Mouse (Mus musculus) forebrain, embryonic 12.5 days (tissue): ENCODE data around the gene Jakmip3. TPM values are rescaled to one million over a fixed set of nuclear protein-coding genes. Genes with fewer than 3 reads are reported as not detected.
A peak's percentile ranks its signal among the peaks of the same experiment; 100 is the strongest.

Experiments used
- ATAC-seq: fragments of 200-750 bp; cut with Nextera tagmentation; 2 replicates; pipeline ENCODE4 v1.8.0; 2017; ENCODE audit warnings: moderate TSS enrichment; ENCODE audit not compliant: low FRiP score
- H3K27ac ChIP-seq: fragments of 300-500 bp; sonication (generic); 2 replicates; pipeline ENCODE4 v1.5.1; 2016; ENCODE audit warnings: mild to moderate bottlenecking
- H3K27me3 ChIP-seq: fragments of 300-500 bp; sonication (generic); 2 replicates; pipeline ENCODE4 v1.6.1; 2016; ENCODE audit warnings: mild to moderate bottlenecking
- H3K36me3 ChIP-seq: fragments of 300-500 bp; sonication (generic); replicated peaks from 2 replicates; pipeline ENCODE4 v1.6.1; 2016; ENCODE audit warnings: mild to moderate bottlenecking
- H3K4me1 ChIP-seq: fragments of 300-500 bp; sonication (generic); 2 replicates; pipeline ENCODE4 v1.6.1; 2016
- H3K4me2 ChIP-seq: fragments of 300-500 bp; sonication (generic); 2 replicates; pipeline ENCODE4 v1.6.1; 2016; ENCODE audit warnings: mild to moderate bottlenecking, moderate library complexity
- H3K4me3 ChIP-seq: fragments of 300-500 bp; sonication (generic); replicated peaks from 2 replicates; pipeline ENCODE4 v1.5.1; 2016; ENCODE audit warnings: mild to moderate bottlenecking
- H3K9ac ChIP-seq: fragments of 300-500 bp; sonication (generic); 2 replicates; pipeline ENCODE4 v1.6.1; 2016; ENCODE audit warnings: mild to moderate bottlenecking
- H3K9me3 ChIP-seq: fragments of 300-500 bp; sonication (generic); 2 replicates; pipeline ENCODE4 v1.6.1; 2016
- WGBS: fragments of 180-500 bp; shearing (Covaris S2); methylation state at CpG from one replicate; pipeline ENCODE4 v1.1.7; 2016; 5-methylcytosine and 5-hydroxymethylcytosine counted together
- polyA plus RNA-seq: library from polyadenylated mRNA; unstranded; fragments of >200 nt; fragmentation: Nextera tagmentation; extraction: Ambion mirVana; gene quantifications from 2 replicates; pipeline ENCODE4 v1.2.1, GENCODE M21; 2016

Jakmip3 gene
- polyA plus RNA-seq, 1 experiment from 2014 or later: 0.83 TPM

GRCm38 (mm10) chr7:138957106-138957505 is 16.6 kb downstream of the Jakmip3 start:
- Histone ChIP-seq H3K4me1 (0 out of 2 replicates have a peak, but pooled peaks cover 4% of the 10 kb centered on the region), H3K27ac (no peak overlapping the region), H3K27me3 (no peaks in the 10 kb centered on the region), H3K9me3 (no peaks in the 10 kb centered on the region), H3K9ac (no peak overlapping the region), H3K4me2 (no peak overlapping the region), H3K36me3 (no peaks in the 10 kb centered on the region), H3K4me3 (no peak overlapping the region)
- 76% methylated on average over 6 of the region's 6 CpGs for WGBS
- ATAC-seq: no peak

DNA sequence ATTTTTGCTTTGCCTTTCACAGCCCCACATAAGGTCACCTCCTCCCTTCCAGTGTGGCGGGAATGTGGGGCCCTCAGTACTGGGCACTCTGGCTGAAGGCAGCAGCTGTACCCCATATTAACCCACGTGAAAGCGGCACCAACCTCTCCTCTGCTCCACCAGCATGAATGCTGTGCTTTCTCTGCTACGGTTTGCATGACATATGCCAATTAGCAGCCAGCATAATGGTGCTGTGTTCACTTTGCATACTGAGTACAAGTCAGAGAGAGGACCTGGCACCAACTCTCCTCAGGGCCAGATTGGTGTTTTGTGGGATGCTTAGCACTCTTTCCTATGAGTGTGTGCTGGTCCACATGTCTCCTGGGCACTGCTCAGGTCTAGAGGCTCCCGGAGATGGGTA is 19.2 kb downstream of the Jakmip3 start:
- Histone ChIP-seq H3K9me3 (no peaks in the 10 kb centered on the region), H3K27ac (no peak overlapping the region), H3K4me2 (no peak overlapping the region), H3K4me1 (0 out of 2 replicates have a peak, but pooled peaks cover 4% of the 10 kb centered on the region), H3K36me3 (no peaks in the 10 kb centered on the region), H3K9ac (no peak overlapping the region), H3K27me3 (no peaks in the 10 kb centered on the region), H3K4me3 (no peak overlapping the region)
- ATAC-seq: no peak
- WGBS: 69% methylated on average over 5 of the region's 5 CpGs

DNA sequence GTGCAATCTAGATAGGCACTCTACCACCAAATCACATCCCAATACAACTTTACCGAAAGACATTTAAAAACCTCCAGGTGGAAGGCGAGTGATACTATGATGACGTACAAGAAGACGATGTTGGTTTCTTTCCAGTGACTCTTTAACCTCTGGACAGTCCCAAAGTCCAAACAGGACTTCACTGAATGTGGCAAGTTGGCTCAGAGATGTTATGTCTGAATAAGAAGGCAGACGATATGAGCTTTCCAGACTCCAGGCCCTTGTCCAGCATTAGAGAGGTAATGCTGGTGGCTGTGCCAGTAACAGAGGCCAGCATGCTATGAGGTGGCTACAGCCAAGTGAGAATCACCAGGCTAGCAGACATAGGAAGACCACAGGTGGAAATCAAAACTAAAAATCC is 23.2 kb downstream of the Jakmip3 start:
- no peak for ATAC-seq
- Histone ChIP-seq H3K4me1 (0 out of 2 replicates have a peak, but pooled peaks cover 8% of the 10 kb centered on the region), H3K9ac (no peak overlapping the region), H3K4me2 (no peak overlapping the region), H3K9me3 (no peaks in the 10 kb centered on the region), H3K27ac (no peak overlapping the region), H3K36me3 (no peaks in the 10 kb centered on the region), H3K4me3 (no peak overlapping the region), H3K27me3 (no peaks in the 10 kb centered on the region)
- 91% methylated on average over 5 of the region's 5 CpGs for WGBS

DNA sequence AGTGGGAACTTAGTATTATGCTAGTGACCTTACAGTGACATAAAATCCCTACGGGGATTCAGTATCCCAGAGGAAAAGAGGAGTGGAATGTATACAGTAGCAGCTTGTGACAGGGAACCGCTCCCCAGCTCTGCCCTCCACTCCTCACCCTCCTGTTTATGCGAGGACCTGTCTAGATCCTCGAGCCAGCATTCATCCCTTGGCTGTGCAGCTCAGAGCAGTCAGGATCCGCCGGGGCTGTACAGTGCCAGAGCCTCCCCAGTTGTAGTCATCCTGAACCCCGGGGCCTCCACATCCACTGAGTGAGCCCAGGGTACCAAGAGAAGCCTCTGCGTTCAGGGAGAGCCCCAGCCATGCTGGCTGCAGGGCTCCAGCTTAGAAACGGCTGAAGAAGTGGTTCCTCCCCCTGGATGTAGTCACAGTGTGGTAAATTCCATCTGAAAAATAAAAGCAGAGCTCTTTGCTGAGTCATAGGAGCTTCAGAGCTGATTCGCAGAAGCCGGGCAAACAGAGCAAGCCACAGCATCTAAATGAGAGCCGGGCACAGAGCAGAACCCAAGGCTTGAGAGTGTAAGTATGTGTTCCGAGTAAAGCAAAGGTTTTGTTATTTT is 27.6 kb downstream of the Jakmip3 start:
- 75% methylated on average over 13 of the region's 13 CpGs for WGBS
- Histone ChIP-seq H3K4me2 (no peak overlapping the region), H3K27ac (no peak overlapping the region), H3K9me3 (no peaks in the 10 kb centered on the region), H3K36me3 (no peaks in the 10 kb centered on the region), H3K4me1 (0 out of 2 replicates have a peak, but pooled peaks cover 4% of the 10 kb centered on the region), H3K4me3 (no peak overlapping the region), H3K9ac (no peak overlapping the region), H3K27me3 (no peaks in the 10 kb centered on the region)
- ATAC-seq: no peak

GRCm38 (mm10) chr7:138977510-138977909 is 37.0 kb downstream of the Jakmip3 start:
- Histone ChIP-seq H3K27me3 (no peaks in the 10 kb centered on the region), H3K27ac (no peak overlapping the region), H3K4me3 (no peak overlapping the region), H3K4me1 (no peaks in the 10 kb centered on the region), H3K4me2 (no peak overlapping the region), H3K9me3 (no peaks in the 10 kb centered on the region), H3K9ac (no peak overlapping the region), H3K36me3 (no peaks in the 10 kb centered on the region)
- 92% methylated on average over 7 of the region's 7 CpGs for WGBS
- no peak for ATAC-seq

DNA sequence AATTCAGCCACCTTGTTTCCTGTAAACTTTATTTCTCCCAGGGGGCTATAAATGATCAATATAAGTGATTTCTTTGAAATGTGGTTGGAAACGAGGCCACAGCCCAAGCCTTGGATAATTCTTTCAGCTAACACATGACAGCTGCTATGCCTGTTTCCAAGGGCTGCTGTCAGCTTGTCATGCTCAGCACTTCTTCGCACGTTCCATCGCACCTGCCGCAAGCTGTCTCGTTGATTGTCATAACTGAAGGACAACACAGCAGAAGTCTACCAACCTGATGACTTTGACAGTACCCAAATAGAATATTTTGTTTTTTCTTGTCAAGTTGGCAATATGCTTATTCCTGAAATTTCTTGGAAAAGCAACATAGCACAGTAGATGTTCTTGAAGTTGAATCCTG is 44.0 kb downstream of the Jakmip3 start:
- Histone ChIP-seq H3K36me3 (no peaks in the 10 kb centered on the region), H3K9me3 (no peaks in the 10 kb centered on the region), H3K27me3 (no peaks in the 10 kb centered on the region), H3K4me1 (no peaks in the 10 kb centered on the region), H3K27ac (no peak overlapping the region), H3K9ac (no peak overlapping the region), H3K4me2 (no peak overlapping the region), H3K4me3 (no peak overlapping the region)
- no peak for ATAC-seq
- WGBS: 82% methylated on average over 6 of the region's 6 CpGs

- no peak overlapping the region for H3K4me3 ChIP-seq
- H3K4me2 ChIP-seq: no peak overlapping the region
- no peaks in the 10 kb centered on the region for H3K9me3 ChIP-seq
- no peaks in the 10 kb centered on the region for H3K27me3 ChIP-seq
- H3K27ac ChIP-seq: no peak overlapping the region
- ATAC-seq: no peak
- no peaks in the 10 kb centered on the region for H3K36me3 ChIP-seq
- WGBS: 77% methylated on average over 9 of the region's 9 CpGs
- no peaks in the 10 kb centered on the region for H3K4me1 ChIP-seq
- no peak overlapping the region for H3K9ac ChIP-seq
These were observed 48.6 kb downstream of the Jakmip3 start for GRCm38 (mm10) chr7:138989156-138989555.

- Histone ChIP-seq H3K4me3 (no peak overlapping the region), H3K9me3 (no peaks in the 10 kb centered on the region), H3K36me3 (no peaks in the 10 kb centered on the region), H3K4me1 (peaks cover 8% of the 10 kb centered on the region; the same call in 1 of the 2 replicates), H3K27ac (no peak overlapping the region), H3K9ac (no peak overlapping the region), H3K27me3 (no peaks in the 10 kb centered on the region; the same call in 1 of the 2 replicates), H3K4me2 (no peak overlapping the region)
- no peak for ATAC-seq
- 89% methylated on average over 9 of the region's 9 CpGs for WGBS
These were observed 62.2 kb downstream of the Jakmip3 start for GRCm38 (mm10) chr7:139002692-139003091.

DNA sequence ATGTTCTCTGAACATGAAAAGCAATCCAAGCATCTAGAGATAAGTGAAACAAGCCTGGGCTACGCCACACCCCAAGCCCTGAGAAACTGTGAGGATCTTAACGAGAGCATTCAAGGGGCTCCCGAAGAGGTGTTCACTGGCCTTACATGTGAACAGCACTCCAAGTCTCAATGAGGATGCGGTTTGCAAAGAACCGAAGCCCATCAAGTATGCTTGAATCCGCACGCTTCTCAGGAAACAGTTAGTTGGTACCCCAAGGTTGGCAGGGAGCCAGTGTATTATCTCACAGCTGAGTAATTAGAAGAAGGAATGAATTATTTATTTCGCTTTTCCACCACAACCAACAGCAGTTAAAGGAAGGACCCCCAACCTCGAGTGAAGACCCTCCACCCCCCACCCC is 62.7 kb downstream of the Jakmip3 start:
- peak; percentile 58; the same call in 1 of the 2 replicates for ATAC-seq
- Histone ChIP-seq H3K4me1 (peaks cover 8% of the 10 kb centered on the region; the same call in 1 of the 2 replicates), H3K4me3 (no peak overlapping the region), H3K9me3 (no peaks in the 10 kb centered on the region), H3K27me3 (no peaks in the 10 kb centered on the region; the same call in 1 of the 2 replicates), H3K36me3 (no peaks in the 10 kb centered on the region), H3K27ac (no peak overlapping the region), H3K4me2 (no peak overlapping the region), H3K9ac (no peak overlapping the region)
- 40% methylated on average over 9 of the region's 9 CpGs for WGBS

GRCm38 (mm10) chr7:139009786-139010502 is 69.4 kb downstream of the Jakmip3 start:
- ATAC-seq: no peak
- H3K9ac ChIP-seq: no peak overlapping the region
- no peak overlapping the region for H3K4me2 ChIP-seq
- H3K27me3 ChIP-seq: peaks cover 3% of the 10 kb centered on the region; the same call in 1 of the 2 replicates
- H3K27ac ChIP-seq: no peak overlapping the region
- no peaks in the 10 kb centered on the region for H3K4me1 ChIP-seq
- H3K4me3 ChIP-seq: no peak overlapping the region
- 63% methylated on average over 7 of the region's 7 CpGs for WGBS
- H3K36me3 ChIP-seq: no peaks in the 10 kb centered on the region
- no peaks in the 10 kb centered on the region for H3K9me3 ChIP-seq

GRCm38 (mm10) chr7:139011027-139011426 is 70.5 kb downstream of the Jakmip3 start:
- Histone ChIP-seq H3K4me2 (no peak overlapping the region), H3K4me3 (no peak overlapping the region), H3K9ac (no peak overlapping the region), H3K9me3 (no peaks in the 10 kb centered on the region), H3K36me3 (no peaks in the 10 kb centered on the region), H3K4me1 (0 out of 2 replicates have a peak, but pooled peaks cover under 1% of the 10 kb centered on the region), H3K27ac (no peak overlapping the region), H3K27me3 (0 out of 2 replicates have a peak, but pooled peaks cover 3% of the 10 kb centered on the region)
- WGBS: 34% methylated on average over 3 of the region's 3 CpGs
- ATAC-seq: 0 out of 2 replicates have a peak, but pooled peaks have one; percentile 27

GRCm38 (mm10) chr7:139011586-139011985 is 71.1 kb downstream of the Jakmip3 start:
- Histone ChIP-seq H3K4me1 (peaks cover 5% of the 10 kb centered on the region; the same call in 1 of the 2 replicates), H3K9ac (no peak overlapping the region), H3K4me3 (no peak overlapping the region), H3K9me3 (no peaks in the 10 kb centered on the region), H3K4me2 (no peak overlapping the region), H3K27me3 (0 out of 2 replicates have a peak, but pooled peaks cover 3% of the 10 kb centered on the region), H3K36me3 (no peaks in the 10 kb centered on the region), H3K27ac (no peak overlapping the region)
- 92% methylated on average over 2 of the region's 2 CpGs for WGBS
- ATAC-seq: no peak
